Mouse (Mus musculus) liver, embryonic 12.5 days (tissue): Measurements from ENCODE around the gene Tspan9. TPM values are rescaled to one million over a fixed set of nuclear protein-coding genes. Genes with fewer than 3 reads are reported as not detected.

ENCODE experiments used
- ATAC-seq: fragments of 200-750 bp; cut with Nextera tagmentation; 2 replicates; pipeline ENCODE4 v1.8.0; 2017; ENCODE audit warnings: moderate number of reproducible peaks, mild to moderate bottlenecking, moderate library complexity
- H3K27ac ChIP-seq: fragments of 300-500 bp; sonication (generic); 2 replicates; pipeline ENCODE4 v1.5.1; 2016; ENCODE audit warnings: mild to moderate bottlenecking
- H3K27me3 ChIP-seq: fragments of 300-500 bp; sonication (generic); replicated peaks from 2 replicates; pipeline ENCODE4 v1.6.1; 2016; ENCODE audit warnings: mild to moderate bottlenecking, moderate library complexity
- H3K36me3 ChIP-seq: fragments of 300-500 bp; sonication (generic); 2 replicates; pipeline ENCODE4 v1.6.1; 2016; ENCODE audit warnings: mild to moderate bottlenecking, moderate library complexity
- H3K4me1 ChIP-seq: fragments of 300-500 bp; sonication (generic); 2 replicates; pipeline ENCODE4 v1.6.1; 2016
- H3K4me2 ChIP-seq: fragments of 300-500 bp; sonication (generic); 2 replicates; pipeline ENCODE4 v1.6.1; 2016; ENCODE audit warnings: mild to moderate bottlenecking, moderate library complexity
- H3K4me3 ChIP-seq: fragments of 300-500 bp; sonication (generic); 2 replicates; pipeline ENCODE4 v1.5.1; 2016; ENCODE audit warnings: mild to moderate bottlenecking, moderate library complexity
- H3K9ac ChIP-seq: fragments of 300-500 bp; sonication (generic); 2 replicates; pipeline ENCODE4 v1.6.1; 2016; ENCODE audit warnings: mild to moderate bottlenecking, moderate library complexity
- H3K9me3 ChIP-seq: fragments of 300-500 bp; sonication (generic); replicated peaks from 2 replicates; pipeline ENCODE4 v1.6.1; 2016; ENCODE audit warnings: mild to moderate bottlenecking, moderate library complexity
- whole genome bisulfite sequencing: fragments of 180-500 bp; shearing (Covaris S2); methylation state at CpG from one replicate; pipeline ENCODE4 v1.1.7; 2016; ENCODE audit not compliant: insufficient replicate concordance; 5-methylcytosine and 5-hydroxymethylcytosine counted together
- polyA plus RNA-seq: library from polyadenylated mRNA; unstranded; fragments of >200 nt; fragmentation: Nextera tagmentation; extraction: Ambion mirVana; gene quantifications from 2 replicates; pipeline ENCODE4 v1.2.1, GENCODE M21; 2016

Gene Tspan9
- polyA plus RNA-seq, 1 experiment from 2014 or later = 26.4 TPM

DNA sequence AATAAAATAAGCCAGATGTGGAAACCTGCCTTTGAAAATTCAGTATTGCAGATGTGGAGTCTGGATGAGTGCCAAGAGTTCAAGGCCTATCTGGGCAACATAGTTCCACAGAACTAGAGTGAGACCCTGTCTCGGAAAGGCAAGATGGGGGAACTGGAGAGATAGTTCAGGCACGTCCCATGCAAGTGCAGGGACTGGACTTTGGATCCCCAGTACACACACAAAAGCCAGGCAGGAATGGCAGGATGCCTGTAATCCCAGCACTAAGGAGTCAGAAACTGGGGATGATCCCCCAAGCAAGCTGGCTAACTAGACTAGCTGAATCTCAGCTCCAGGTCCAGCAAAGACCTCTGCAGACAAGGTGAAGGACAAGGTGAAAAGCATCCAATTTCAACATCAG, 12.5 kb upstream of the Tspan9 start:
- H3K4me2 ChIP-seq = no peak overlapping the region
- no peak overlapping the region for H3K27ac ChIP-seq
- no peaks in the 10 kb centered on the region for H3K4me1 ChIP-seq
- no peak for ATAC-seq
- no peaks in the 10 kb centered on the region for H3K36me3 ChIP-seq
- no peak overlapping the region for H3K9ac ChIP-seq
- no peaks in the 10 kb centered on the region; the same call in 1 of the 2 replicates for H3K27me3 ChIP-seq
- no peak overlapping the region for H3K4me3 ChIP-seq
- no peaks in the 10 kb centered on the region for H3K9me3 ChIP-seq
- 57% methylated on average over 2 of the region's 2 CpGs for WGBS

DNA sequence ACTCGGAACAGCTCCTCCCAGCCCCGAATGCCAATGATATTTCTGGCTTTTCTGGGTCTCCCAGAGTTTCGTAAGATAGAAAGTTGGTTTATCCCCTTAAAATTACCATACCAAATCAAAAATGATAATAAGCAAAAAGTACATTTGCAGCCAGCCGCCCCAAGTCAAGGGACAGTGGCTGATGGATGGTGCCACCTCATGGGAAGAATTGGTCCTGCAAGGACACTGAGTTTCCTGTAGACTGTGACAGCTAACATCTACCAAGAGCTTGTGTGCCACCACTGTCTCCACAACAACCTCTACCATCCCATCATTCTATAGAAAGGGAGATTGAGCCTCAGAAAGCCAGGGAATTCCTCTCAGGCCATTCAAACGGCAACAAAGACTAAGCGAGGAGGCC, 2.4 kb upstream of the Tspan9 start:
- no peak overlapping the region for H3K4me2 ChIP-seq
- H3K36me3 ChIP-seq = no peaks in the 10 kb centered on the region
- H3K9me3 ChIP-seq = no peaks in the 10 kb centered on the region
- peaks cover 27% of the 10 kb centered on the region for H3K27me3 ChIP-seq
- 52% methylated on average over 6 of the region's 6 CpGs for WGBS
- H3K9ac ChIP-seq = no peak overlapping the region
- peaks cover 14% of the 10 kb centered on the region for H3K4me1 ChIP-seq
- no peak overlapping the region for H3K27ac ChIP-seq
- ATAC-seq = no peak
- no peak overlapping the region for H3K4me3 ChIP-seq

DNA sequence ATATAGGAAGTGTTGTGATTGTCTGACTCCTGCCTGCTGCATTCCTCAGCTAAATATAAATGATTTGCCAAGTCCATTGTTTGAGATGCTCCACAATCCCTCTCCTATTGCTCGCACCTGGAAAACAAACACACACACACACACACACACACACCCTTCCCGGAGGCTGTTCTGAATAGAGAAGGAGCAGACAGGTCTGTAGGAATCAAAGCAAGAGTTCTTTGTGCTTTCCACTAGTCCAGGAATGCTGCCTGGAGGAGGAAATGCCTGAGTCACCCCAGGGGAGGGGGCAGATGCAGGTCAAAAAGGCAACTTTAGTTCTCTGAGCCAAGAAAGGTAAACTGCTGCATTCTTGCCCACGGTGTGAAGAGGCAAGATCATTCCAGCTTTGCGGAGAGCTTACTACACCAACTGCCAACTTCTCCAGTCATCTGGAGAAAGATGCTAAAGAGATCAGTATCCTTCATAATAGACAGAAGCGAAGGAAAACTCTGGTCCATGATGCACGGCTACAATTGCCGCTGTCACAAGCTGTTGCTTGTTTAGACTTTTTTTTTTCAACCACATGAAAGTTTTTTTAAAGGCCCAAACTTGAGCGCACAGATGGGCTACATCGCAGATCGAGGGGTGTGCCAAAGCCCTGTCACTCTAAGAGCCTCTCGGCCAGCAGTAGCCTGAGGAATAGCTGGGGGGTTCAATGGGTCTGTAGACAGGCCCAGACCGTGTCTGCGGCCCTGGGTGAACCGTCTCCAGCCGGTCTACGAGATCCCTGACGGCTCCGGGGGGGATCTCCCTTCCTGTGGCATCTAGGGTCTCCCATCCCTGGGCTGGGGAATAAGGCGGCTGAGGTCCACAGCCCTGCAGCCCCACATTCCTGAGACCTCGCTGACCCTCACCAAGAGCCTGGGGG, 770 bp downstream of the Tspan9 start:
- Histone ChIP-seq H3K4me3 (peak overlapping the region; percentile 57), H3K4me1 (peaks cover 17% of the 10 kb centered on the region), H3K36me3 (no peaks in the 10 kb centered on the region), H3K27ac (peak overlapping the region; percentile 36; the same call in 1 of the 2 replicates), H3K9me3 (no peaks in the 10 kb centered on the region), H3K9ac (peak overlapping the region; percentile 67), H3K27me3 (peaks cover 27% of the 10 kb centered on the region), H3K4me2 (peak overlapping the region; percentile 87)
- peak; percentile 19 for ATAC-seq
- 8% methylated on average over 20 of the region's 20 CpGs for WGBS

DNA sequence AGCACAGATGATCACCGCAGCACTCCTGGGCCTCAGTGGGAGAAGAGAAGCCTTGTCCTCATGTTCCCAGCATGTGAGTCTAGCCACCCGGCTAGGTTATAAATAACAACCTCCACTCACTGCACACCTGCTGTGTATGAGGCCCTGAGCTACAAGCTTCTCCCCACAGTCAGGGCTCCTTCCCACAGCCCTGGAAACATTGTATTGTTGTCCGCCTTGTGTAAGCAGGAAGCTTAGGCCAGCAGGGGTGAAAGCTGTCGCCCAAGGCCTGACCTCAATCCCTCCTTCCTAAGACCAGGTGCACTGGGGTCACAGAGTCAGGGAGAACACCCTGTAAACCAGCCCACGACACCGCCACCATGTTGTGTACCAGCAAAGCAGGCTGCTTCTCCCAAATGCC, 2.7 kb downstream of the Tspan9 start:
- no peak for ATAC-seq
- H3K27me3 ChIP-seq = peaks cover 27% of the 10 kb centered on the region
- WGBS = 67% methylated on average over 6 of the region's 6 CpGs
- no peaks in the 10 kb centered on the region for H3K9me3 ChIP-seq
- H3K27ac ChIP-seq = no peak overlapping the region
- no peaks in the 10 kb centered on the region for H3K36me3 ChIP-seq
- H3K4me3 ChIP-seq = no peak overlapping the region
- no peak overlapping the region for H3K9ac ChIP-seq
- no peak overlapping the region for H3K4me2 ChIP-seq
- H3K4me1 ChIP-seq = peaks cover 22% of the 10 kb centered on the region

DNA sequence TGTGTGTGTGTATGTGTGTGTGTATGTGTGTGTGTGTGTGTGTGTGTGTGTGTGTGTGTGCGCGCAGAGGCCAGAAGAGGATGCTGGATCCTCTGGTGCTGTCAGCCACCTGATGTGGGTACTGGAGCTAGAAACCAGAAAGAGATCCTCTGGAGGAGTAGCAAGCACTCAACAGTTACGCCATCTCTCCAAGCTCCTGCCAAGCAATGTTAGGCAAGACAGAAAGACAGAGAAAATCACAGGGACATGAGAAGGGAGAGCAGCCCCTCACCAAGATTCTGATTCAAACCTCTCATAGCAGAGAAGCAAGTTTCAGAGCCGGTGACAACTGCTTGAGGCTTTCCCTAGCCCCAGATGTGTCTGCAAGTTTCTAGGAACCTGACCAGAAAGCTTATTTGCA, 5.5 kb downstream of the Tspan9 start:
- Histone ChIP-seq H3K4me2 (no peak overlapping the region), H3K27ac (no peak overlapping the region), H3K36me3 (no peaks in the 10 kb centered on the region), H3K4me1 (peaks cover 35% of the 10 kb centered on the region), H3K27me3 (peaks cover 13% of the 10 kb centered on the region), H3K9ac (no peak overlapping the region), H3K9me3 (no peaks in the 10 kb centered on the region), H3K4me3 (no peak overlapping the region)
- 79% methylated on average over 3 of the region's 4 CpGs for WGBS
- ATAC-seq = no peak

DNA sequence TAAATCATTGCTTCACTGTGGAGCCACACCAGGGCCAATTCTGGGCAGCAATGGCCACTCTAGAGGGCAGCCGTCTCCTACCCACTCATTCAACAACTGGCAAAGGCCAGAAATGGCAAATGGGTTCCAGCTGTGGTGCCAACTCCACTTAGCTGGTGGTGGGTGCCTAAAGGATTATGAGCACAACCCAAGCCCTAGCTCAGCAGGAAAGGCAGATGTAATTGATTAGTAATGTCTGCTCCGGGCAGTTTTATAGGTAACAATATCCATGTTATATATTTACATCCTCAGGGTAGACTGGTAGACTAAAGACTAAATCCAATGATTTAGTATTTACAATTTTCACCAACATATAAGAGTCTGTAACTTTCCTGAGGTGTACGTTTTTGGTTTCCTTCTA, 6.7 kb downstream of the Tspan9 start:
- Histone ChIP-seq H3K9me3 (no peaks in the 10 kb centered on the region), H3K4me2 (no peak overlapping the region), H3K4me1 (peaks cover 39% of the 10 kb centered on the region), H3K9ac (no peak overlapping the region), H3K36me3 (no peaks in the 10 kb centered on the region), H3K27ac (no peak overlapping the region), H3K4me3 (no peak overlapping the region), H3K27me3 (peaks cover 1% of the 10 kb centered on the region; the same call in 1 of the 2 replicates)
- no peak for ATAC-seq
- WGBS = 62% methylated on average over 3 of the region's 3 CpGs

DNA sequence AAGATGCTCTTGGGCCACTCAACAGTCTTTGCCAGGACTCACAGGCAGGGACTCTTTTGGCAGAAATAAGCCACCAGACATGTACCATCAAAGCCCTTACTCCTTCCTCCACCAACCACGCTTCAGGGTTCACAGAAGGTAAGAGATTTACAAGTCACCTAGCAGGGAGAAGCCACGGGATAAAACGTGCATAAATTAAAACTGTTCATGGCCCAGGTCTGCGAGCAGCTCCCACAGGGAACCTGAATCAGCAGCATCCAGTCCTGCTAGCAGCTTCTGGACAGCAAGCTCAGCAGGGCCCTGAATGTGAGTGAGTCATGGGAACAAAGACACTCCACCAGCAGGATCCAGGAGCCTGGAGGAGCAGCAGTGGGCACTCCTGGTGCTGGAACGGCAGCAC, 7.9 kb downstream of the Tspan9 start:
- Histone ChIP-seq H3K4me1 (peaks cover 39% of the 10 kb centered on the region), H3K9me3 (no peaks in the 10 kb centered on the region), H3K27ac (no peak overlapping the region), H3K4me2 (no peak overlapping the region), H3K4me3 (no peak overlapping the region), H3K36me3 (no peaks in the 10 kb centered on the region), H3K9ac (no peak overlapping the region), H3K27me3 (no peaks in the 10 kb centered on the region; the same call in 1 of the 2 replicates)
- 59% methylated on average over 5 of the region's 5 CpGs for WGBS
- no peak for ATAC-seq

DNA sequence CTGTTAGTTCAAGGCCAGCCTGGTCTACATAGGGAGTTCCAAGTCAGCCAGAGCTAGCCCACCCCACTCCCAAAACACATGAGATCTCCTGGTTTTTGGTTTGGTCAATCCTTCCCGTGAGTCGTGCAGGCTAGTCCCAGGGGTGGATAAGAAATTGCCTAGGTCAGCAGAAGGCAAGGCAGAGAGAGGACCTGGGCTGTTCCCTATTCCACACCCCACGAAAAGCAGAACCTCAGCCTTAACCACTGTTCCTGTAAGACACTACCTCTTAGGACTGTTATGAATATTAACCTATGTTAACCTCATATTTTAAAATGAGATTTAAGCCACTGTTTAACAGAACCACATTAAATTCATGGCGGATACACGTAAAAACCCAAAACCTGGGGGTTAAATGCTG, 8.4 kb downstream of the Tspan9 start:
- no peak overlapping the region for H3K9ac ChIP-seq
- H3K4me2 ChIP-seq = no peak overlapping the region
- ATAC-seq = no peak
- WGBS = 44% methylated on average over 5 of the region's 5 CpGs
- no peaks in the 10 kb centered on the region for H3K27me3 ChIP-seq
- peaks cover 38% of the 10 kb centered on the region for H3K4me1 ChIP-seq
- H3K27ac ChIP-seq = 0 out of 2 replicates have a peak overlapping the region, but pooled peaks have one; percentile 49
- H3K4me3 ChIP-seq = no peak overlapping the region
- no peaks in the 10 kb centered on the region for H3K9me3 ChIP-seq
- no peaks in the 10 kb centered on the region for H3K36me3 ChIP-seq

DNA sequence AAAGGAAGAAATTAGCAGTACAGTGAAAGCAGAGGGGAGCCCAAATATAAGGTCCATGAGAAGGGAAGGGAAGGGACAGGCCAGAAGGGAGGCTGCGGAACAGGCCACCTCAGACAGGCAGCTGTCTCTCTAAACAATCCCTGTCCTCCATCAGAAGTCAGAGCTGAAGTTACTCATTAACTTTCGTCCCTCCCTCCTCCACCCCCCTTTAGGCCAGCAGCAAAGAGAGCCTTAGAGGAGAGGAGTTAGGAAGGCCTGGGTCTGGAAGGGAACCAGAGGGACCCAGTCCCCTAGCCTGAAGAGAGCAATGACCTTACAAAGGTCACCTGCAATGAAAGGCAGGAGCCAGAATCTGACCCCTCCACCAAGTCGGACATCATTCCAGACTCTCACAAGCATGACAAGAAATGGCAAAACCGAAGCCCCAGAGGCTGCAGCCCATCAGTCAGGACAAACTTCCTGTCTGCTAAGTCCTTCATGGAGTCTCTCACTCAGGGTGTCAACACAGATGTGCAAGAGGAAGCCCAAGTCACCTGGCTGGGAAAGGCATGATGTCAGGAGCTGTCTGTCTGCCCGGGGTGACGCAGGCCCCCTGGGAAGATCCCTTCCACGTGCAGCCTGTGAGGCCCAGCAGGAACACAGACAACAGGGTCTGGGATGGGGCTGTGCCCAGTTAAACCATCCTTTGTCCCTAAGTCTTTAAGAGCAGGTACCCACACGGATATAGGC, 9.0 kb downstream of the Tspan9 start:
- WGBS = 38% methylated on average over 8 of the region's 8 CpGs
- Histone ChIP-seq H3K4me1 (peaks cover 38% of the 10 kb centered on the region), H3K9me3 (no peaks in the 10 kb centered on the region), H3K36me3 (no peaks in the 10 kb centered on the region), H3K4me2 (peak overlapping the region; percentile 32), H3K4me3 (no peak overlapping the region), H3K27ac (peak overlapping the region; percentile 80), H3K9ac (no peak overlapping the region), H3K27me3 (no peaks in the 10 kb centered on the region)
- peak; percentile 50 for ATAC-seq

DNA sequence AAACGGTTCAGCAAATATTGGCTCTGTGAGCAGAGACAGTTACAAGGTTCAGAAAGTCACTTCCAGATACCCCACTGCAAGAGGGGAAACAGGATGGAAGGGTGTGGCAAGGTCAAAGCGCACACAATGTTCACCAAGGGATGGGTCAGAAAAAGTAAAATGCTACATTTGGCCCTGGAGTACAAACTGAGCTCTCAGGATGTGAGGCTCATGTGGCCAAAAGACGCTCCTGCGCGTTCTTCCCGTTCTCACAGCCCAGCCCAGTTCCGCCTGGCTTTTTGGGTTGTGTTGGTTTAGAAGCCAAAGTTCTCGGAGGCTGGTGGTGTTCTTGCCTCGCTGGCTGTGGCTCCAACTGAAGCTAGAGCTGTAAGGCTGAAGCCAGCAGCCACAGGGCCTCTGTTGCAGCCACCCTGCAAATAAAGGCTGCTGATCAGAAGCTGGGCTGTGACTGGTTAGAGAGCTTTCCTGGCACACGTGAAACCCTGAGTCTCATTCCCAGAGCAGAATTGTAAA, 9.7 kb downstream of the Tspan9 start:
- H3K4me3 ChIP-seq = no peak overlapping the region
- H3K4me2 ChIP-seq = peak overlapping the region; percentile 32
- H3K36me3 ChIP-seq = no peaks in the 10 kb centered on the region
- H3K27ac ChIP-seq = peak overlapping the region; percentile 80
- H3K4me1 ChIP-seq = peaks cover 38% of the 10 kb centered on the region
- H3K9ac ChIP-seq = no peak overlapping the region
- ATAC-seq = 0 out of 2 replicates have a peak, but pooled peaks have one; percentile 11
- H3K9me3 ChIP-seq = no peaks in the 10 kb centered on the region
- no peaks in the 10 kb centered on the region for H3K27me3 ChIP-seq
- 50% methylated on average over 10 of the region's 10 CpGs for WGBS

DNA sequence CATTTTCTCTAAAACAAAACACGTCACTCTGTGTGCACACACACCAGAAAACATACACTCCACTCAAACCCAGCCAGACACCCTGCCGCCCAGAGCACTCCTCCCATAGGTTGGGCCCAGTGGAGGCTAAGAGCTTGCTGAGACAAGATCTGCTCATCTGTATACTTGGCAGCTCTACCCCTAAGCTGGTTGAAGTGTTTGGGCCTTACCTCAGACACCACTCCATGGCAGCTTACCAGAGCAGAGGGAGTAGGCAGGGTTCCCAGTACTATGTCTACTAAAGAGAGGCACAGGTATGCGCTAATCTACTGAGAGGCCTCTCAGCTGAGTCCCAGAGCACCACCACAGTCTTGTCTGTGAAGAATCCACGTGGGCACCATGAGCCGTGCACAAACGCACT, 10.8 kb downstream of the Tspan9 start:
- peaks cover 38% of the 10 kb centered on the region for H3K4me1 ChIP-seq
- H3K4me2 ChIP-seq = no peak overlapping the region
- WGBS = 74% methylated on average over 6 of the region's 6 CpGs
- ATAC-seq = no peak
- H3K36me3 ChIP-seq = no peaks in the 10 kb centered on the region
- H3K4me3 ChIP-seq = no peak overlapping the region
- H3K9ac ChIP-seq = no peak overlapping the region
- no peaks in the 10 kb centered on the region for H3K27me3 ChIP-seq
- no peaks in the 10 kb centered on the region for H3K9me3 ChIP-seq
- H3K27ac ChIP-seq = no peak overlapping the region

DNA sequence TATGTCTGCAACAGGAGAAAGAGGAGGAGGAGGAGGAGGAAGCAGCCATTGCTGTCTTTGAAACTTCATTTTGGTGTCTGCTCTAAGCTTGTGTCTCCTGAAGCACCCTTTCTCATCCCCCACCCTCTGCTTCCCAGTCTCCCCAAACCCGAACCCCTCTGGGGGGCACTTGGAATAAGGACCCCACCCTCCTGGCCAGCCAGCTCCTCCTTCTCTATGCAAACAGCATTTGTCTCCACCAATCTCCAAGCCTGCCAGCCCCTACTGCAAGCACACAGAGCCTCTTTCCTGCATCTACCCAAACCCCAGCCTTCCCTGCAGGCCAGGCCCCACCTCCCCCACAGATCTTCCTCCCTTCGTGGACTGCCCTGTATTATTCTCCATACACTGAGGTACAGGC, 12.0 kb downstream of the Tspan9 start:
- H3K36me3 ChIP-seq = no peaks in the 10 kb centered on the region

More for the DNA sequence above, 12.0 kb downstream of the Tspan9 start:
- H3K4me2 ChIP-seq = no peak overlapping the region
- H3K9ac ChIP-seq = no peak overlapping the region
- H3K27me3 ChIP-seq = no peaks in the 10 kb centered on the region
- H3K27ac ChIP-seq = no peak overlapping the region
- no peaks in the 10 kb centered on the region for H3K9me3 ChIP-seq
- H3K4me1 ChIP-seq = peaks cover 38% of the 10 kb centered on the region
- ATAC-seq = no peak
- WGBS = 56% methylated on average over 2 of the region's 2 CpGs
- no peak overlapping the region for H3K4me3 ChIP-seq
